Mouse (Mus musculus) ES-Bruce4 (cell line): ENCODE results near the gene Hist1h2ah. TPM values are rescaled to one million over a fixed set of nuclear protein-coding genes. Genes with fewer than 3 reads are reported as not detected.

Experiments
- H3K27ac ChIP-seq: 2 replicates; pipeline ENCODE4 v1.5.1; 2012; ENCODE audit warnings: low read length, inconsistent platforms; ENCODE audit not compliant: insufficient read depth
- H3K27me3 ChIP-seq: 2 replicates; pipeline ENCODE4 v1.6.1; 2012; ENCODE audit warnings: mild to moderate bottlenecking, low read length, inconsistent platforms; ENCODE audit not compliant: control insufficient read depth, poor library complexity, insufficient read depth, severe bottlenecking
- H3K36me3 ChIP-seq: 2 replicates; pipeline ENCODE4 v1.6.1; 2012; ENCODE audit warnings: inconsistent platforms, mild to moderate bottlenecking, low read length, moderate library complexity; ENCODE audit not compliant: control insufficient read depth, poor library complexity, insufficient read depth, severe bottlenecking
- H3K4me1 ChIP-seq: one replicate; pipeline ENCODE4 v1.8.1; 2011; ENCODE audit warnings: low read length; ENCODE audit not compliant: control insufficient read depth, insufficient read depth
- H3K4me3 ChIP-seq: 2 replicates; pipeline ENCODE4 v1.5.1; 2011; ENCODE audit warnings: low read depth, mild to moderate bottlenecking, low read length
- H3K9ac ChIP-seq: 2 replicates; pipeline ENCODE4 v1.6.1; 2012; ENCODE audit warnings: low read depth, mild to moderate bottlenecking, inconsistent platforms; ENCODE audit not compliant: poor library complexity, severe bottlenecking
- H3K9me3 ChIP-seq: replicated peaks from 2 replicates; pipeline ENCODE4 v1.6.1; 2012; ENCODE audit warnings: mild to moderate bottlenecking, low read length, inconsistent platforms; ENCODE audit not compliant: control insufficient read depth, poor library complexity, insufficient read depth, severe bottlenecking
- CTCF ChIP-seq: IDR thresholded peaks from one replicate; pipeline ENCODE4 v1.8.1; 2011; ENCODE audit warnings: low read depth, low read length
- EP300 ChIP-seq: IDR thresholded peaks from 2 replicates; pipeline ENCODE4 v1.6.1; 2011; ENCODE audit warnings: low read depth, low read length; ENCODE audit not compliant: insufficient read depth
- POLR2A ChIP-seq: IDR thresholded peaks from one replicate; pipeline ENCODE4 v1.8.1; 2011; ENCODE audit warnings: low read length; ENCODE audit not compliant: insufficient read depth
- polyA plus RNA-seq: library from polyadenylated mRNA; stranded (reverse); fragments of >200 nt; gene quantifications from 2 replicates; pipeline ENCODE4 v1.2.4, GENCODE M21; 2011; ENCODE audit warnings: low read depth; ENCODE audit not compliant: missing spikeins, insufficient read depth, insufficient read length

Gene Hist1h2ah
- polyA plus RNA-seq, 1 experiment: 17.2 TPM

DNA sequence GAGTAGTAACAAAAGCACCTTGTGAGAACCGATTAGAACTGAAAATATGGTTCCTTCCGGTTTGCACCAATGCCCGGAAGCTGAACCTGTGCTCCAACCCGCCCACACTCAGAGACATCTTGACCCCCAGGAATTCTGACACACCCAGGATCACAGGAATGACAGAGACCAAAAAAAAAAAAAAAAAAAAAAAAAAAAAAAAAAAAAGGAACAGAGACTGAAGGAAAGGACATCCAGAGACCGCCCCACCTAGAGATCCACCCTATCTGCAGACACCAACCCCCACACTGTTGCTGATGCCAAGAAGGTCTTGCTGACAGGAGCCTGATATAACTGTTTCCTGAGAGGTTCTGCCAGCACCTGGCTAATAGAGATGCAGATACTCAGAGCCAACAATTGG, 42.8 kb downstream of the Hist1h2ah start:
- no peak overlapping the region for H3K4me3 ChIP-seq
- H3K4me1 ChIP-seq: peaks cover 2% of the 10 kb centered on the region
- no peaks in the 10 kb centered on the region; the same call in 1 of the 2 replicates for H3K9me3 ChIP-seq
- H3K9ac ChIP-seq: no peak overlapping the region
- H3K27ac ChIP-seq: no peak overlapping the region
- TF ChIP-seq EP300 (no peak), CTCF (no peak), POLR2A (no peak)
- no peaks in the 10 kb centered on the region for H3K27me3 ChIP-seq
- H3K36me3 ChIP-seq: no peaks in the 10 kb centered on the region

Other genes with a start within 250 kb of the Hist1h2ah start
- not detected in 2 replicates for gene Hist1h2an, start 248.3 kb downstream of the Hist1h2ah start, polyA plus RNA-seq
- 2.5 TPM in 1 of 2 replicates, not detected in the other for gene Hist1h2bp, start 248.1 kb downstream of the Hist1h2ah start, polyA plus RNA-seq
- 16.9 and 28.4 TPM in 2 replicates for gene Hist1h2bq, start 225.4 kb downstream of the Hist1h2ah start, polyA plus RNA-seq
- not detected in 2 replicates for gene Hist1h2ao, start 225.1 kb downstream of the Hist1h2ah start, polyA plus RNA-seq
- gene Hist1h4m, start 223.8 kb downstream of the Hist1h2ah start, polyA plus RNA-seq: 12.0 and 17.7 TPM in 2 replicates
- gene Hist1h4n, start 203.4 kb downstream of the Hist1h2ah start, polyA plus RNA-seq: 16.5 and 26.2 TPM in 2 replicates
- 47.5 and 51.1 TPM in 2 replicates for gene Hist1h2ap, start 202.1 kb downstream of the Hist1h2ah start, polyA plus RNA-seq
- 18.1 and 27.4 TPM in 2 replicates for gene Hist1h2br, start 201.8 kb downstream of the Hist1h2ah start, polyA plus RNA-seq
- 8.1 and 11.5 TPM in 2 replicates for gene Zfp184, start 90.5 kb downstream of the Hist1h2ah start, polyA plus RNA-seq
- gene Pom121l2, start 54.4 kb downstream of the Hist1h2ah start, polyA plus RNA-seq: not detected in 2 replicates
- gene Prss16, start 25.8 kb downstream of the Hist1h2ah start, polyA plus RNA-seq: 4.1 and 6.9 TPM in 2 replicates
- gene Hist1h2bk, start 302 bp upstream of the Hist1h2ah start, polyA plus RNA-seq: 54.4 and 58.6 TPM in 2 replicates
- 5.6 and 6.5 TPM in 2 replicates for gene Hist1h4i, start 5.8 kb upstream of the Hist1h2ah start, polyA plus RNA-seq
- 6.3 and 7.9 TPM in 2 replicates for gene Hist1h2ag, start 7.4 kb upstream of the Hist1h2ah start, polyA plus RNA-seq
- gene Hist1h2bj, start 7.6 kb upstream of the Hist1h2ah start, polyA plus RNA-seq: 14.6 and 19.9 TPM in 2 replicates
- not detected in 2 replicates for gene Vmn1r188, start 48.9 kb upstream of the Hist1h2ah start, polyA plus RNA-seq
- not detected in 2 replicates for gene Vmn1r189, start 70.3 kb upstream of the Hist1h2ah start, polyA plus RNA-seq
- gene Vmn1r191, start 148.4 kb upstream of the Hist1h2ah start, polyA plus RNA-seq: not detected in 2 replicates
- not detected in 2 replicates for gene Vmn1r192, start 155.6 kb upstream of the Hist1h2ah start, polyA plus RNA-seq
- gene Vmn1r193, start 187.6 kb upstream of the Hist1h2ah start, polyA plus RNA-seq: not detected in 2 replicates
- not detected in 2 replicates for gene Vmn1r194, start 208.6 kb upstream of the Hist1h2ah start, polyA plus RNA-seq
- not detected in 2 replicates for gene Vmn1r195, start 235.0 kb upstream of the Hist1h2ah start, polyA plus RNA-seq